Mouse (Mus musculus) embryonic fibroblast, embryonic 13.5 days (primary cell): ENCODE measurements around the gene Mapre3.

ENCODE experiments used
- CTCF ChIP-seq: IDR thresholded peaks from 2 replicates; pipeline ENCODE4 v1.5.1; 2011; ENCODE audit warnings: mild to moderate bottlenecking, control low read depth, low read length, moderate library complexity, borderline replicate concordance; ENCODE audit not compliant: insufficient read depth
- POLR2A ChIP-seq: IDR thresholded peaks from 2 replicates; pipeline ENCODE4 v1.6.1; 2011; ENCODE audit warnings: low read depth, mild to moderate bottlenecking, control low read depth, low read length, moderate library complexity

DNA sequence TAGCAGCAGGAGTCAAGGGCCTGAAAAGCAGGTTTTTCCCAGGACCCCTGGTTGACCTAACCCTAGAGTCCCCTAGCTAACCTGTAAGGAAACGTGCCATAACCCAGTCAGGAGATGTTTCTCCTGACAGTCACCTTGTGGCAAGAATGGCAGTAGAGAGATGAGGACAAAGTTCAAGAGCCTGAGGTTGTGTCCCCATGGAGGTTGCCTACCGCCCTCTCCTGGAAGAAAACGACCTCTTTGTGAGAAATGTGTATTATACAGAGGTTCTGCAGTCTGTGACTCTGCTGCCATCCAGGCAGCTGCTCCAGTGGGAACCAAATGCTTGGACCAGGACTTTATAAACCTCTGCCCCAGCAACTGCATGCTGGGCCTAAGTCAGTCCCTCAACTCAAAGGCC lies 41.2 kb downstream of the Mapre3 start:
- no peak for TF ChIP-seq POLR2A
- TF ChIP-seq CTCF: no peak
